Mouse (Mus musculus): ENCODE measurements at regions not wholly inside any gene's neighbourhood (a gene's known extent, or its start where the extent isn't known, plus 50 kb on each side); places are given as distances from the start of the nearest gene placed in this dataset.

GRCm38 (mm10) chr11:37650095-37650494, 414.3 kb upstream of the Tenm2 start:
- DNase-seq (ENCODE audit: extremely low spot score, low spot score): no peak

GRCm38 (mm10) chr11:37623290-37623689, 387.5 kb upstream of the Tenm2 start:
- no peak for DNase-seq (ENCODE audit: extremely low spot score, low spot score)

GRCm38 (mm10) chr11:37600533-37600932, 364.8 kb upstream of the Tenm2 start:
- DNase-seq (ENCODE audit: extremely low spot score, low spot score): no peak

- no peak for DNase-seq (ENCODE audit: extremely low spot score, low spot score)
Measured at GRCm38 (mm10) chr11:37582236-37582635, 346.5 kb upstream of the Tenm2 start.

GRCm38 (mm10) chr11:37533624-37534023, 297.9 kb upstream of the Tenm2 start:
- no peak for DNase-seq (ENCODE audit: extremely low spot score, low spot score)

- no peak for DNase-seq (ENCODE audit: extremely low spot score, low spot score)
Measured at GRCm38 (mm10) chr11:37532476-37532875, 296.7 kb upstream of the Tenm2 start.

- no peak for DNase-seq (ENCODE audit: extremely low spot score, low spot score)
Measured at GRCm38 (mm10) chr11:37498463-37499015, 262.8 kb upstream of the Tenm2 start.

- no peak for DNase-seq (ENCODE audit: extremely low spot score, low spot score)
Measured at GRCm38 (mm10) chr11:37497874-37498273, 262.1 kb upstream of the Tenm2 start.

GRCm38 (mm10) chr11:37480236-37480635, 244.5 kb upstream of the Tenm2 start:
- DNase-seq (ENCODE audit: extremely low spot score, low spot score): no peak

GRCm38 (mm10) chr11:37478970-37479482, 243.3 kb upstream of the Tenm2 start:
- no peak for DNase-seq (ENCODE audit: extremely low spot score, low spot score)

GRCm38 (mm10) chr11:37474068-37474467, 238.3 kb upstream of the Tenm2 start:
- DNase-seq (ENCODE audit: extremely low spot score, low spot score): no peak

GRCm38 (mm10) chr11:37463658-37464420, 228.1 kb upstream of the Tenm2 start:
- no peak for DNase-seq (ENCODE audit: extremely low spot score, low spot score)

GRCm38 (mm10) chr11:37462375-37462774, 226.6 kb upstream of the Tenm2 start:
- no peak for DNase-seq (ENCODE audit: extremely low spot score, low spot score)

- DNase-seq (ENCODE audit: extremely low spot score, low spot score): no peak
Measured at GRCm38 (mm10) chr11:37447361-37447760, 211.6 kb upstream of the Tenm2 start.

GRCm38 (mm10) chr11:37446626-37447025, 210.9 kb upstream of the Tenm2 start:
- no peak for DNase-seq (ENCODE audit: extremely low spot score, low spot score)

- no peak for DNase-seq (ENCODE audit: extremely low spot score, low spot score)
Measured at GRCm38 (mm10) chr11:37442781-37443180, 207.0 kb upstream of the Tenm2 start.

GRCm38 (mm10) chr11:37434600-37434999, 198.8 kb upstream of the Tenm2 start:
- DNase-seq (ENCODE audit: extremely low spot score, low spot score): no peak

GRCm38 (mm10) chr11:37424312-37425169, 188.8 kb upstream of the Tenm2 start:
- DNase-seq (ENCODE audit: extremely low spot score, low spot score): no peak

GRCm38 (mm10) chr11:37412868-37413267, 177.1 kb upstream of the Tenm2 start:
- no peak for DNase-seq (ENCODE audit: extremely low spot score, low spot score)

GRCm38 (mm10) chr11:37367971-37368370, 132.2 kb upstream of the Tenm2 start:
- no peak for DNase-seq (ENCODE audit: extremely low spot score, low spot score)

GRCm38 (mm10) chr11:37364430-37364829, 128.7 kb upstream of the Tenm2 start:
- no peak for DNase-seq (ENCODE audit: extremely low spot score, low spot score)

- no peak for DNase-seq (ENCODE audit: extremely low spot score, low spot score)
Measured at GRCm38 (mm10) chr11:37355074-37355473, 119.3 kb upstream of the Tenm2 start.

Measured in neural tube, embryonic 10.5 days (tissue).